Mouse (Mus musculus): ENCODE data around the gene Lrrc74a.

The Lrrc74a gene

GRCm38 (mm10) chr12:86804857-86805256 lies 70.7 kb downstream of the Lrrc74a start:
- DNase-seq (ENCODE audit: low spot score), result no peak

- no peak for DNase-seq (ENCODE audit: low spot score)
These were observed 71.1 kb downstream of the Lrrc74a start for GRCm38 (mm10) chr12:86805315-86805714.

GRCm38 (mm10) chr12:86806031-86806922 lies 72.1 kb downstream of the Lrrc74a start:
- DNase-seq (ENCODE audit: low spot score), result no peak

- peak; percentile 89 for DNase-seq (ENCODE audit: low spot score)
These were observed 73.0 kb downstream of the Lrrc74a start for GRCm38 (mm10) chr12:86806923-86807794.

- DNase-seq (ENCODE audit: low spot score), result no peak
These were observed 73.6 kb downstream of the Lrrc74a start for GRCm38 (mm10) chr12:86807795-86808128.

- DNase-seq (ENCODE audit: low spot score), result no peak
These were observed 74.7 kb downstream of the Lrrc74a start for GRCm38 (mm10) chr12:86808856-86809255.

GRCm38 (mm10) chr12:86810040-86810439 lies 75.9 kb downstream of the Lrrc74a start:
- no peak for DNase-seq (ENCODE audit: low spot score)

GRCm38 (mm10) chr12:86810725-86811444 lies 76.7 kb downstream of the Lrrc74a start:
- DNase-seq (ENCODE audit: low spot score), result no peak

- no peak for DNase-seq (ENCODE audit: low spot score)
These were observed 78.6 kb downstream of the Lrrc74a start for GRCm38 (mm10) chr12:86812782-86813181.

All from left cerebral cortex, adult 11 months (tissue).